Mouse (Mus musculus): Measurements from ENCODE around the gene Supt5.

DNA sequence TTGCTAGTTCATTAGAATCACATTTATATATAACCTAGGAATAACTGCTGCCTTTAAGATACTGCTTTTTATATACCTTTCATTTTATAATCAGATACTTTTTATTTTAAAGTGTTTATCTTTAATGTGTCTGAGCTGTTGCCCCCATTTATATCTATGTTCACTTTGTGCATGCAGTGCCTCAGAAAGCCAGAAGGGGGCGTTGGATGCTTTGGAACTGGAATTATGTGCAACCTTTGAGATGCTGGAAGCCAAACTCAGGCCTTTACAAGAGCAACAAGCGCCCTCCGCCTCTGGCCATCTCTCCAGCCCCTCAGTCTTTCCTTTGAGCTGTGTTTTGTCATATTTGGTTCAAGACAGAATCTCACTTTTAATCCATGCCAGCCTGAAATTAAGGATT, 66.8 kb downstream of the Supt5 start:
- TF ChIP-seq CTCF (IDR thresholded peaks at IDR 0.05; ENCODE audit: low read depth) (peak; percentile 47), EP300 (optimal IDR thresholded peaks at IDR 0.05) (no peak)

Measured in stomach, postnatal 0 days (tissue).